Mouse (Mus musculus): ENCODE measurements around the gene Myh9. TPM values are rescaled to one million over a fixed set of nuclear protein-coding genes. Genes with fewer than 3 reads are reported as not detected.

The Myh9 gene
- total RNA-seq, 2 experiments from 2014 or later = 88.3 to 96.3 TPM

DNA sequence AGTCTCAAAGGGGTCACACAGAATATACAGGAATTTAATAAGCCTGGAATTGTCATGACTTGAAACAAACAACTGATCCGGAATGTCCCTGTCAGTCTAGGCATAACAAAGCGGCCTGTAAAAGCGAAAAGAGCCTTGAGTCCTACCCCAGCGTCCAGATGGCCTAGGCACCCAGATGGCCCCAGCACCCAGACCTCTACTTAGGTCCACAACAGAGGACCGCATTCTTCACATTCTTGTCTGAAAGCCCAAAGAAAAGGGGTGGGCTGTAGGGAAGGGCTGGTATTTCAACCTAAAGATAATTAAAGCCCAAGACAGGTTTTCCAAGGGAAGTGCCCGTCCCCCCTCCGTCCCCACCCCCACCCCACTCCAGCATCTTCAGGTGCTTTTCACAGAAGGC lies 14.6 kb downstream of the Myh9 start:
- TF ChIP-seq CTCF (conservative IDR thresholded peaks at IDR 0.05) = no peak
- no peak for DNase-seq (ENCODE audit: low spot score in 2 of 2)
- Histone ChIP-seq H3K4me3 (no peak overlapping the region), H3K27ac (peak overlapping the region; percentile 55)

DNA sequence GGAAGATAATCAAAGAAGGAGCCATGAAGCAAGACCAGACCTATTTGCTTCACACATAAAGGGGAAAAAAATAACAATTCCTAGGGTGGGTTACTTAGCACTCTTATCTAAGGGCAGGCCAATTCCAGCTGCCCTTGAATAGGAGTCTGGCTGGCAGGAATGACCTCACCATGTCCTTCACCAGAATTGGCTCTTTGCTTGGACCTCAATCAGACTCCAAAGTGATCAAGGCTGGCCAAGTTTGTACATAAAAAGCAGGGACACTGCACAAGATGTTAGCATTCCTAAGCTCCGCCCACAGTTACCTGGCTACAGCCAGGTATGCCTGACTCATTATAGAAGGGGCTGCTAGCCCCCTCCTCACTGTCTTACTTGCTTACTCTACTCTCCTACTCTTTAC lies 16.6 kb downstream of the Myh9 start:
- DNase-seq (ENCODE audit: low spot score in 2 of 2) = no peak
- no peak overlapping the region for H3K27ac ChIP-seq
- TF ChIP-seq CTCF (conservative IDR thresholded peaks at IDR 0.05) = no peak
- H3K4me3 ChIP-seq = no peak overlapping the region

DNA sequence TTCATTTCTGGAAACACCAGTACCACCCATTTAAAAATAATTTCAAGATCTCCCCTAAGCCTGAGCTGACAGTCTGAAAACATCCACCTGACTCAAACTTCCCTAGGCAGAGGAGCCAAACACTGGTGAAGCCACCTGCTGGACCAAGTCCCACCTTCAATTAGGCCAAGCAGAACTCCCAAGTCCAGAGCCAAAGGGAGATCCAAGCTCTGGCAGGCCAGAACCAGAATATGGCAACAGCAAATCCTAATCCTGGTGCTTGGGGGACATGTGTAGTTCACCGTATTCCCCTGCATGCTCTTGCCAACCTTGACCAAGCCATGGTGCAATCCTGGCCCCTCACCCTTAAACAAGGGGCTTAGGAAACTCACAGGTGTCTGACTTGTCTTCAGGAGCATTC lies 17.7 kb downstream of the Myh9 start:
- no peak overlapping the region for H3K4me3 ChIP-seq
- no peak for TF ChIP-seq CTCF (conservative IDR thresholded peaks at IDR 0.05)
- 0 out of 2 replicates have a peak overlapping the region, but pooled peaks have one; percentile 23 for H3K27ac ChIP-seq
- no peak for DNase-seq (ENCODE audit: low spot score in 2 of 2)

DNA sequence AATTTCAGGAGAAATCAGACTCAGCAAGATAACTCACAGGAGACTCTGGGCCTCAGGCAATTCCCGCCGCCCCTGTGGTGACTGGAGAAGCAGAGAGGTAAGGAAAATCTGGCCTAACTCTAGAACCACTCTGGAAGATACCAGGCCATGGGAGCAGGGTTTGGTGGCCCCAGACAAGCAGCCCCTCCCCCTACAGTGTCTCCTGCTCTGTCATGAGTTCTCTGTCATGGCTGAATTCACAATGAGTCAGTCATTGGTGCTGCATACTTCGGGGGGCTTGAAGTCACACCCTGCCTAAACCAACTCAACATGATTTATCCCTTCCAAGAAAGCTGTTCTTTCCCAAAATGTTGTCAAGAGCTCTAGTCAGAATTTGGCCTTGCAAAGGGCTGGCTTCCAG lies 18.3 kb downstream of the Myh9 start:
- no peak for DNase-seq (ENCODE audit: low spot score in 2 of 2)
- no peak overlapping the region for H3K27ac ChIP-seq
- no peak overlapping the region for H3K4me3 ChIP-seq
- no peak for TF ChIP-seq CTCF (conservative IDR thresholded peaks at IDR 0.05)

DNA sequence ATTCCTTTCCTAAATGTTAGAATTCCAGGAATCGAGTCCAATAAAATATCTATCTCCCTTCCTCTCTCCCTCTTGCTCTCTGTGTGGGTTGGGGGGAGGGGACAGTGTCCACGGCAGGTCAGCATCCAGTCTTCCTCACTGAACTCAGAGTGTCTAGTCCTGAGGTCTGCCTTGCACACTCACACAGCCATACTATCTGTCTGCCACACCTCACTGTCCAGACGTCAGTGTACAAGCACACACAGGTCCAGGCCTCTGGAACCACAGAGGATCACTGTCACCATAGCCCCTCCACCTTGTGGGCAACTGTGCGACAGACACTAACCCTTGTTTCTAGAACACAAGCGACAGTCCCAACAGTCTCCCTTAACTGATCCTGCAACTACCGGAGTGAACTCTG lies 18.8 kb downstream of the Myh9 start:
- TF ChIP-seq CTCF (conservative IDR thresholded peaks at IDR 0.05) = no peak
- DNase-seq (ENCODE audit: low spot score in 2 of 2) = no peak
- H3K4me3 ChIP-seq = no peak overlapping the region
- H3K27ac ChIP-seq = no peak overlapping the region

DNA sequence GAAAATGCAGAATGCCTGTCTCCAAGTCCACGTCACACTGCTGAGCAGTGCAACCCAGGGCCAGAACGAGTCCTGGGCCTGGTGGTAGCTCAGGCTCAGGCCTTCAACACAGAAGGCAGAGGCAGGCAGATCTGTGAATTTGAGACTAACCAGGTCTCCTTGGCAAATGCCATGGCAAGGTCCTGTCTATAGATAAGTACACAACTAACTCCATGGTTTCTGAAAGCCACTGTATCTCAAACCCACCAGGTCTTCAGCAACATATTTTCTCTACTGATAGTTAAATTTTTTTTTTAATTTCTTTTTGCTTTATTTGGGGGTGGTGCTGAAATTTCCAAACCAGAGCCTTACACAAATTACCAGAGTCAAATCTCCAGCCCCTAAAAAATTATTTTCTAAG lies 19.3 kb downstream of the Myh9 start:
- no peak for DNase-seq (ENCODE audit: low spot score in 2 of 2)
- TF ChIP-seq CTCF (conservative IDR thresholded peaks at IDR 0.05) = no peak

DNA sequence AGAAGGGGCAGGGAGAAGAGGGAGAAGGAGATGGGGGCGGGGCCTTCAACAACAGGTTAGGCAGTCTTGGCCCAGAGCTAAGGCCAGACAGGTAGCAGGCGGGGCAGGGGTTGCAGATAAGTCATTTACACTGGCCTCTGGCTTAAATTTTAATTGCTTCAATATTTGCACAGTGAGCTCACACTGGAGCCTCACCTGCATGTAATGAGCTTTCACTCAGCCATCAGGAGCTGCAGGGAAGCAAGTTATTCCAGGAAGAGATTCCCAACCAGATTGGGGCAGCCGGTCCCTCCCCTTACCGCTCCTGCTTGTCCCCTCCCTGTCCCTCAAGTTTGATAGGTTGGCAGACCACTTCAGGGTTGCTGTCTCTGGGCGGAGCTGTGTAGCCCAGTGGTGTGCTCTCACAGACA lies 19.9 kb downstream of the Myh9 start:
- Histone ChIP-seq H3K4me3 (no peak overlapping the region), H3K27ac (peak overlapping the region; percentile 36; the same call in 1 of the 2 replicates)
- no peak for DNase-seq (ENCODE audit: low spot score in 2 of 2)
- no peak for TF ChIP-seq CTCF (conservative IDR thresholded peaks at IDR 0.05)

More for the DNA sequence above, 19.3 kb downstream of the Myh9 start:
- Histone ChIP-seq H3K27ac (peak overlapping the region; percentile 36; the same call in 1 of the 2 replicates), H3K4me3 (no peak overlapping the region)

DNA sequence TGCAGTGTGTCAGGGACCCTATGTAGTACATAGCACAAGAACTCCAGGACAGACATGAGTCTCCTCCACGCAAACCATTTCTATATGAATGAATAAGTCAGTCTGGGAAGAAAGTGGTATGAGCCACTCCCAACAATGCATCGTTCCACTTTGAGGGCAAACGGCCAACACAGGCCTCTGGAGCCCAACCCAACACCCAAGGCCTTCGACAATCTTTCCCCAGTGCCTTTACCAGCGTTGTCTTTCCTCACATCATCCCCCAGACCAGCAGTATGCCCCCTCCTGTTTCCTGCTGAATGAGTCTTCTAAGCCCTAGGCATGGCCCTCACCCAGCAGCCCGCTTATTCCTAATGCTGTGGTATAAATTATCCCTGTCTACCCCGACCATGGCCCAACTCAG lies 20.6 kb downstream of the Myh9 start:
- no peak for TF ChIP-seq CTCF (conservative IDR thresholded peaks at IDR 0.05)
- Histone ChIP-seq H3K4me3 (no peak overlapping the region), H3K27ac (peak overlapping the region; percentile 78; the same call in 1 of the 2 replicates)
- no peak for DNase-seq (ENCODE audit: low spot score in 2 of 2)

DNA sequence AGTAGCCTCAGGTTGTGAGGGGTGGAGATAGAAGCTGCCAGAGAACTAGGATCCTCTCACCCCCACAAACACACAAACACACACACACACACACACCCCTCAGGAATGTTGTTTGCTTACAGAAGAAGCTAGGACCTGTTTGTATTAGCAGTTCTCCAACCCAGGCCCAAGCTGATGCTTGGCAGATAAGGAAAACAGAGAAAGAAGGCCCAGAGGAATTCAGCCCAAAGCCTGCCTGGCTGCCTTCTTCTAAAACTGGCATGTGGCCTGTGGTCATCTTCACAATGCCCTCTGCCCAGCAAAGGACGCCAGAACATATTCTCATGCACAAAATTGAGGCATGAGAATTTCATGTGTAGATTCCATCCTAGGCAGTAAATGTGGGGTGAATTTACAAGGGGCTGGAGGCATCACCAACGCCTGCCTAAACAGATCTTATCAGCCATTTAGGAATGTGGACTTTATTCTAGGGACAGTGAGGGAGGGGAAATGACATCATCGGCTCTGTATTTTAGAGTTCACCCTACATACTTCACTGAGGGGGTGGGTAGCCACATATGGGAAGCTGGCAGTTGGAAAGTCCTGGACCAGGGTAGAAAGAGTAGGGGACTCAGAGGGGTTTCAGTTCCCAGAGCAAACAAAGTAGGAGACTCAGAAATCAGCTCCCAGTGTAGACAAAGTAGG lies 21.4 kb downstream of the Myh9 start:
- TF ChIP-seq CTCF (conservative IDR thresholded peaks at IDR 0.05) = no peak
- H3K4me3 ChIP-seq = no peak overlapping the region
- peak overlapping the region; percentile 78 for H3K27ac ChIP-seq
- DNase-seq (ENCODE audit: low spot score in 2 of 2) = no peak

DNA sequence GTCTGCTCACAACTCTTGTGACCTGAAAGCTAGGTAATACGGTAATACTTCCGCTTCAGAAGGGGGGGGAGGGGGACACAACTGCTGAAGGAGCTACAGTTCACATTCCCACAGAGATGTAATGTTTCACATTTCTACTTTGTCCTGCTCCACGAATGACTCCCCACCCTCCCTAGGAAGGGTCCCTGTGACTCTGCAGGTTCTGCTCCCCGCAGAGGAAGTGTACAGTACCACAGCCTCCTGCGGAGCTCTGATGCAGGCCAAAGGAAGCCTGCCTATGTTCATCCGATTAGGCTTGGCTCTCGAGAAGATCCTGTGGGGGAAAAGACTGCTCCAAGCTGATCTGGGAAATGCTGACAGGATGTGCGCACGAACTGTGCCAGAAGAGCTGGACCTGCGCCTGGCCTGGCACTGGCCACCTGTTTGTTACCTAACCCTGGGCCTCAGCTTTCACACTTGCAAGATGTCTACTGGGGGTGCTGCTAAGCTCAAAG lies 22.0 kb downstream of the Myh9 start:
- Histone ChIP-seq H3K27ac (peak overlapping the region; percentile 78), H3K4me3 (no peak overlapping the region)
- DNase-seq (ENCODE audit: low spot score in 2 of 2) = no peak
- TF ChIP-seq CTCF (conservative IDR thresholded peaks at IDR 0.05) = 0 out of 2 replicates have a peak, but pooled peaks have one; percentile 17

DNA sequence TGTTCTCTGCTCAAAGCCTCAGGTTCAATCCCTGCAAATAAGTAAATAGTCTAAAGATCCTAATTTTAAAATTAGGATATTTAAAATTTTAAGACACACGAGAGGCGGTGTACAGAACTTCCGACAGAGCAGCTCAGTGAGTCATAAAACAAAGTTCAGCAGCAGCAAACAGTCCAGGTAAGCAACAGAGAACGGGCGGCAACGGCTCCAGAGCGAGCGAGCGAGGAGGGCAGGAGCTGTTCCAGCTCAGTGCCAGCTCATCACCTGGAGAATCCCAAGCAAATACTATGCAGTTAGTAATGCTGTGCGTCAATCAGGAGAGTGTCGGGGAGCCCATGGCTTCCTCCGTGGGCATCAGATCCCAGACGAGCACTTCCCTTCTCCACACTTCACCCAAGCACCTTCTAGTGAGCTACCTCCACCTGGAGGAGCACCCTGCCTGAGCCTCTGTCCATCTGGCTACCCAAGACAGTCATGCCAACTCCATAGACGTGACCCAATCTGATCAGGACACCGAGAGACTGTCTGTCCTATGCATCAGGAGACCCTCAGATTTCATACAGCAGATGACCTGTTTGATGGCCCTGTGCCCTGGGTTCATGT lies 23.3 kb downstream of the Myh9 start:
- H3K27ac ChIP-seq = peak overlapping the region; percentile 77; the same call in 1 of the 2 replicates
- DNase-seq (ENCODE audit: low spot score in 2 of 2) = no peak
- no peak for TF ChIP-seq CTCF (conservative IDR thresholded peaks at IDR 0.05)
- H3K4me3 ChIP-seq = no peak overlapping the region

DNA sequence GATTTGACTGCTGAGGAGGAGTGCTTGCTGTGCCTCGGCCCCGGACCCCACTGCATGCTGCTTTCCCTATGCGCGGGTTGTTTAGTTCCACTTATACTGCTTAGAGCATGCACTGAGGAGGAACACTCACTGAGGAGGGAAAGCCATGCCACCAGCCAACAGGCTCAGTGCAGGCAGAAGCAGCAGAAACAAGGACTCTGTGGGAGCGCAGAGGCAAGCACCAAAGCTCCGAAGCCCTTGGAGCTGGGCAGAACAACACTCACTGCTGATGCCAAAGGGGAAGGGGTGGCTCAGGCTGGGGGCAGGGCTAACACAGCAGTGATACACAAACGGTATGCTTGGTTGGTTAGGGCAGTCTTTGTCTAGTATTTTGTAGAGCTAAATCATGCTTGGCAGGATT lies 24.6 kb downstream of the Myh9 start:
- TF ChIP-seq CTCF (conservative IDR thresholded peaks at IDR 0.05) = no peak
- Histone ChIP-seq H3K27ac (peak overlapping the region; percentile 77), H3K4me3 (no peak overlapping the region)
- DNase-seq (ENCODE audit: low spot score in 2 of 2) = no peak

DNA sequence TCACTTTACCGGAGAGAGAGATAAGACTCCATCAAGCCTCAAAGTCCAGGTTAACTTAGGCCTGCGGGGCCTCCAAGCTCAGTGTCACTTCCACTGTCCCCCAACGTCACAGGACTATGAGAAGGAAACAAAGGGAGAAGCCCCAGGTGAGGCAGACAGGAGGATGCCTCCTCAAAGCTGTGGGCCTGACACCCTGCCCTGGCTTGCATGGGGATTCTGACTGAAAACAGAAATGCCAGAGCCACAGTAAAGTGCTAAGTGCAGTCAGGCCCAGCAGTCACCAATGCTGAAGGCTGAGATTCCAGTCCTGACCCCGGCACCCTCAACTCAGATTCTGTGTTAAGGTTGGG lies 25.4 kb downstream of the Myh9 start:
- Histone ChIP-seq H3K27ac (peak overlapping the region; percentile 77), H3K4me3 (no peak overlapping the region)
- no peak for TF ChIP-seq CTCF (conservative IDR thresholded peaks at IDR 0.05)
- no peak for DNase-seq (ENCODE audit: low spot score in 2 of 2)
